Mouse (Mus musculus) stomach, adult 2 months (tissue): Measurements from ENCODE around the gene Calcoco2. TPM values are rescaled to one million over a fixed set of nuclear protein-coding genes. Genes with fewer than 3 reads are reported as not detected.

ENCODE experiments used
- polyA plus RNA-seq: library from polyadenylated mRNA; depleted of rRNA; stranded (reverse); fragments of >200 nt; gene quantifications from 2 replicates; pipeline ENCODE4 v1.2.3, GENCODE M21; 2012; rRNA removed

Calcoco2 gene
- not detected in 2 replicates for polyA plus RNA-seq

DNA sequence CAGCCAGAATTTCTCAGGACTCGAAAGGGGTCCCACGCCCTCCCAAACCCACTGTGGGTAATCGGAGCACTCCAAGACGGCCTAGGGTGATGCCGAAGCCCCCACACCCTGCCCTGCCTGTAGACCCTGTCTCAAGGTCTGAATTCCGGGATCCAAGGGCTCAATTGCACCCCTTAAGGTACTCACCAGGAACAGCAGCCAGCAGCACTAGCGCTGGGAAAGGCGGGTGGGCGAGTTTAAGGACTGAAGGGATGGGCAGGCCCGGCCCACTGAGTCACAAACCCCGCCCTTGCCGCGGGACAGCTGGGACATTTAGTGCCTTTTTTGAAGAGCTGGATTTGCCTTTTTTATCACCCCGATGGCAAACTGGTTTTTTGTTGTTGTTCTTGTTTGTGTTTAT is at the start of gene Calcoco2:
Gene Calcoco2, minus strand, starts transcription at position 214 of the 400 bp plus-strand sequence.

DNA sequence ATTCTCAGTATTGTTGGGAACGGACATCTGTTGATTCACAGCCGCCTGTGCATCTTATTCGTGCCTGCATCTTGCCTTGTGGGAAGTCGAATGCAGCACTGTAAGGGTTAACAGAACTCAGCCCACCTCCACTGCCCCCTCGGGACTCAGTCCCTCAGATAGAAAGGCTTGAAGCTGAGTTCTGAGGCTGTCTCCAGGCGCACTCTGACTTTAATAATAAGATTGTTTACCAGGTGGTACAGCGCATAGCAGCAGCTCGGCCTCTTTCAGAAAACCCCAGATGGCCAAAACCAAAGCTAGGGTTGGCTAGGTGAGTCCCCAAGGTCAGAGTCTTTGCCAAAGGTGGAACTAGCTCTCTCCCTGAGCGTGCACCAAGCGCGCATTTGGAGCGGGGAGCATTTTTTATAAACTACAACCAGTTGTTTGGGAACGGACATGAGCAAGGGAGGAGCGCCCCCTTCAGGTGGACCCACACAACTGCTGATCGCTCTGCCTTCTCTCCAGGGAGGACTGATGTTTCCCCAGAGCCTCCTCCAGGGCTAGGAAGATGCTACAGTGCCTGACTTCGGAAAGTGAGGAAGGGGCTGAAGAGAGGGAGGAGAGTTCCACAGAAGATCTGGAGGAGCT is 21.6 kb upstream of the Calcoco2 start, which contains the start of gene Ttll6:
Gene Ttll6, plus strand, starts transcription at position 548 of the 627 bp plus-strand sequence.

DNA sequence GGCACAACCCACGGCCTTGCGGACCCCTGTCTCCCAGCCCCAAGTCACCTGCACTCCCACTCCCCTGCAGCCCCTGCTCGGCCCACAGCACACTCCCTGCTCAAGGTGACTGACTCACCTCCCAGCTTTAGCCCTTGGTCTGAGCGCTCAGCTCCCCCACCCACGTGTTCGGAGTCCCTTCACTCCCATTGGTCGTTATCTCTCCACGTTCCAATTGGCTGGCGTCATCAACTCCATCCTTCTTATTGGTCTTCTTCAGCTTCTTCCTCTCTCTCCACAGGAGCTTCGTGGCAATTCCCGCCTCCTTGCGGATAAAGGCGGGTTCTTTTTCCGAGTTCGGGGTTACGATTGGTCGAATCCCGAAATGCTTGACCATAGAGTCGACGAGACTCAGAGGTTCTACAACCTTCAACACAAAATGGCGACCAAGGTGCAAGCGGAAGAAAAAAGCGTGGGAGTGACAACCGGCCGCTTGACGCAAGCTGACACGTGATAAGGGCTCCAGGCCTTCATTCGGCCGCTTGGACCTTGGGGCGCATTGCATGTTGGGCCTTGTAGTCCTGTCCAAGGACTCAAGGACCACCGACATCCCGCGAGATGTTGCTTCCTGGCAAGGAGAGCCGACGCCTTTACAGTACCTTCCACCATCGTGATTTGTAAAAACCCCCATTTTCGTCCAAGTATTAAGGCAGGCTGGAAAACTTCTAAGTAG is 36.1 kb downstream of the Calcoco2 start, which contains the start of gene Atp5g1:
Gene Atp5g1, minus strand, starts transcription at position 162 of the 712 bp plus-strand sequence.

DNA sequence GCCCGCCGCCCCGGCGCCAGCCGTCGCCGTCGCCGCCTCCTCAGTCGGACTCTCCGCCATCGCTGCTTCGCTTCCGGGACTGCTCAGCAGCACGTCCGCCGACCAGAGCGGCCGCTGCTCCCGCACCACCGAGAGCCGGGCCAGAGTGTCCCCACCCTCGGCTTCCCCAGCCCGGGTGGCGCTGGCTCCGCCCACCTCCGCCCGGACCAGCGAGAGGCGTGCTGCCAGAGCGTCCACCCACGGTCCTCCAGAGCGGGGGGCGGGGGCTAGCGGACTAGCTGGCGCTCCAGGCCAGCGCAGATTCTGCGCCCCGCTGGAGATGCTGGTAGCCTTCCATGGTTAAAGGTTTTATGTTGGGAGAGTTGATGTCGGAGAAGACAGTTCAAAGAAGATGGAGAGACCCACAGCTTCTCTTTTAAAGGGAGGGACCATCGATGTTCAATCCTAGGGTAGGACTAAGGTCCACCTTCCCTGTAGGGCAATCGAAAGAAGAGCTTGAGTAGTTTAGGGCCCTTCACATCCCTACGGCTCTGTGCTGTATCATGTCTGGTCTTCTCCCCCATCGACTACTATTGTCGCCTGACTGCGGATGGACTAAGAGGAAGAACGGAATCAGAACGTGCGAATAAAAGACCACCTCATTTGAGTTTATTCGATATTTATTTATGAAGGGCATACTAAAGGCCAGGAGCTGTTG is 46.4 kb downstream of the Calcoco2 start, which contains the start of gene Ube2z:
Gene Ube2z, minus strand, starts transcription at position 174 of the 697 bp plus-strand sequence.

Other genes with a start within 250 kb of the Calcoco2 start
- gene B4galnt2, start 197.1 kb downstream of the Calcoco2 start, polyA plus RNA-seq, result 0.95 and 1.1 TPM in 2 replicates
- gene Igf2bp1, start 106.0 kb downstream of the Calcoco2 start, polyA plus RNA-seq, result 0.08 TPM in 1 of 2 replicates, not detected in the other
- 0.24 TPM in 1 of 2 replicates, not detected in the other for gene Gip, start 87.4 kb downstream of the Calcoco2 start, polyA plus RNA-seq
- 5.6 and 7.3 TPM in 2 replicates for gene Snf8, start 77.1 kb downstream of the Calcoco2 start, polyA plus RNA-seq
- gene Ube2z, start 46.6 kb downstream of the Calcoco2 start, polyA plus RNA-seq, result 11.7 and 12.0 TPM in 2 replicates
- 1,034 and 1,299 TPM in 2 replicates for gene Atp5g1, start 36.3 kb downstream of the Calcoco2 start, polyA plus RNA-seq
- gene Ttll6, start 21.8 kb upstream of the Calcoco2 start, polyA plus RNA-seq, result 0.04 and 0.09 TPM in 2 replicates
- not detected in 2 replicates for gene Hoxb13, start 82.4 kb upstream of the Calcoco2 start, polyA plus RNA-seq
- 0.08 and 0.09 TPM in 2 replicates for gene Hoxb9, start 159.5 kb upstream of the Calcoco2 start, polyA plus RNA-seq
- 5.6 and 11.0 TPM in 2 replicates for gene Hoxb8, start 169.9 kb upstream of the Calcoco2 start, polyA plus RNA-seq
- gene Hoxb7, start 174.7 kb upstream of the Calcoco2 start, polyA plus RNA-seq, result 0.90 and 1.5 TPM in 2 replicates
- 5.8 and 10.1 TPM in 2 replicates for gene Hoxb6, start 180.5 kb upstream of the Calcoco2 start, polyA plus RNA-seq
- gene Hoxb5, start 191.4 kb upstream of the Calcoco2 start, polyA plus RNA-seq, result 2.8 and 3.6 TPM in 2 replicates
- 3.6 and 3.8 TPM in 2 replicates for gene Hoxb4, start 206.3 kb upstream of the Calcoco2 start, polyA plus RNA-seq
- gene Hoxb3, start 211.4 kb upstream of the Calcoco2 start, polyA plus RNA-seq, result 4.3 and 5.8 TPM in 2 replicates
- 10.9 and 18.9 TPM in 2 replicates for gene Hoxb2, start 238.6 kb upstream of the Calcoco2 start, polyA plus RNA-seq